Mouse (Mus musculus) layer of hippocampus, adult 2 months (tissue): ENCODE results near the gene Alpk3. TPM values are rescaled to one million over a fixed set of nuclear protein-coding genes. Genes with fewer than 3 reads are reported as not detected.

ENCODE experiments used
- DNase-seq, 2 experiments: peaks; one replicate each; pipeline ENCODE4 v3.0.0; 2022; ENCODE audit warnings: low spot score in 2 of 2
- H3K27ac ChIP-seq: fragments of 200-600 bp; 2 replicates; pipeline ENCODE4 v1.8.1; 2022
- H3K4me3 ChIP-seq: fragments of 200-600 bp; 2 replicates; pipeline ENCODE4 v1.8.1; 2022; ENCODE audit warnings: mild to moderate bottlenecking
- CTCF ChIP-seq: fragments of 200-600 bp; conservative IDR thresholded peaks from 2 replicates; pipeline ENCODE4 v1.8.1; 2022; ENCODE audit warnings: antibody characterized with exemption, mild to moderate bottlenecking, moderate library complexity
- total RNA-seq, 2 experiments: library from RNA; stranded (reverse); gene quantifications; 2 replicates each; pipeline ENCODE4 v1.2.3; 2021

Alpk3 gene
- total RNA-seq, 2 experiments from 2014 or later, result 0.64 to 0.67 TPM

GRCm38 (mm10) chr7:81057901-81058711, 706 bp downstream of the Alpk3 start:
- no peak for TF ChIP-seq CTCF
- H3K27ac ChIP-seq, result no peak overlapping the region
- DNase-seq, result no peak
- H3K4me3 ChIP-seq, result no peak overlapping the region

- Histone ChIP-seq H3K27ac (no peak overlapping the region), H3K4me3 (no peak overlapping the region)
- no peak for DNase-seq
- TF ChIP-seq CTCF, result no peak
These were observed 1.3 kb downstream of the Alpk3 start for GRCm38 (mm10) chr7:81058712-81059154.

GRCm38 (mm10) chr7:81059388-81059787, 2.0 kb downstream of the Alpk3 start:
- no peak for DNase-seq
- H3K4me3 ChIP-seq, result no peak overlapping the region
- TF ChIP-seq CTCF, result no peak
- no peak overlapping the region for H3K27ac ChIP-seq

DNA sequence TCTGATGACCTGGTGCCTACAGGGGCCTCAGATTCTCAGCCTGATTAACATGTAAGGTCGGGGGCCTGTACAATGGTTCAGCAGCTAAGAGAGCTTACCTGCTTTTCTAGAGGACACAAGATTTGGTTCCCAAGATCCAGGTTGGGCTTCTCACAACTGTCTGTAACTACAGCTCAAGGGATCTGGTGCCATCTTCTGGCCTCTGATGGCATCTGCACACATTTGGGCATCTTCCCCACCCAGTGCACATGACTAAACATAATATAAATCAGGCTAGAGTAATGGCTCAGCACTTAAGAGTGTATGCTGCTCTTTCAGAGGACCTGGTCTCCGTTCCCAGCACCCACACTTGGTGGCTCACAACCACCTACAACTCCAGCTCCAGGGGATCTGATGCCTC, 3.5 kb downstream of the Alpk3 start:
- Histone ChIP-seq H3K27ac (no peak overlapping the region), H3K4me3 (no peak overlapping the region)
- DNase-seq, result no peak
- peak; percentile 71 for TF ChIP-seq CTCF

GRCm38 (mm10) chr7:81061936-81062335, 4.5 kb downstream of the Alpk3 start:
- DNase-seq, result no peak
- TF ChIP-seq CTCF, result no peak
- H3K27ac ChIP-seq, result no peak overlapping the region

DNA sequence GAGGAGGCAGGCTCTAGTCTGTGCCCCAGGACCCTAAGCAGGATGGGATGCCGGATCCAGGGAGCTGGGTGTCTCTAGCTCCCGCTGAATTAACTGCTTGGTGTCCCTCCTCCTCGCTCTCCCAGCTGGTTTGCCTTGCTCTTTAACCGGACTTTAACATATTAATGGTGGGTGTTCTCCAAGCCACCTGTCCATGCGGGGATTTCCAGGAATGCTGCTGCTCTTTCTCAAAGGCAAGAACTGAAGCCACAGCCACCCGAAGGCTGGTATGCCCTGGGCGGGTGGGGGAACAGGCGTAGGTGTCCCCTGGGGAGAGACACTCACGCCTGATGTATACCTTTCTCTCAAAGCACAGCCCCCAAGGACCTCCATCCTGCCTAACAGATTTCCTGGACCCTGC, 5.9 kb downstream of the Alpk3 start:
- H3K4me3 ChIP-seq, result no peak overlapping the region
- no peak for TF ChIP-seq CTCF
- peak overlapping the region; percentile 51; the same call in 1 of the 2 replicates for H3K27ac ChIP-seq
- no peak for DNase-seq

More at GRCm38 (mm10) chr7:81061936-81062335, 4.5 kb downstream of the Alpk3 start:
- H3K4me3 ChIP-seq, result no peak overlapping the region

- no peak for DNase-seq
- Histone ChIP-seq H3K27ac (no peak overlapping the region), H3K4me3 (no peak overlapping the region)
- TF ChIP-seq CTCF, result no peak
These were observed 9.3 kb downstream of the Alpk3 start for GRCm38 (mm10) chr7:81066714-81067113.

- DNase-seq, result peak in 1 of 2 experiments; percentile 32
- no peak for TF ChIP-seq CTCF
- Histone ChIP-seq H3K4me3 (no peak overlapping the region), H3K27ac (no peak overlapping the region)
These were observed 15.1 kb downstream of the Alpk3 start for GRCm38 (mm10) chr7:81072463-81072862.

DNA sequence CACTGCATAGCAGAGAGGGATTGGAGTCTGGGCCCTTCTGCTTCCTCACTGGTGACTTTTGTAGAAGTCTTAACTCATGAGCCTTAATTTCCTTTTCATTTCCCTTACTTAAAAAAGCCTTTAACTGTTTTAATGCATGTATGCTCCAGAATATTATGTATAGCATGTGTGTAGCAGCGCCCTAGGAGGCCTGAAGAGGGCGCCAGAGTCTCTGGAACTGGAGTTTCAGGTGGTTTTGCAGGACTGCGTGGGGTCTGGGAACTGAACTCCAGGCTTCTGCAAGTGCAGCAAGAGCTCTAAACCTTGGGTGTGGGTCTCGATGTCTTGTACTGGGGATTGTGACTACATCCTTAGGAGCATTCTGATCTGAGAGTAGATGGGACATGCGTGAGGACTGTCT, 15.9 kb downstream of the Alpk3 start:
- H3K27ac ChIP-seq, result no peak overlapping the region
- no peak for DNase-seq
- peak; percentile 59 for TF ChIP-seq CTCF
- no peak overlapping the region for H3K4me3 ChIP-seq

- Histone ChIP-seq H3K4me3 (no peak overlapping the region), H3K27ac (no peak overlapping the region)
- TF ChIP-seq CTCF, result no peak
- no peak for DNase-seq
These were observed 17.1 kb downstream of the Alpk3 start for GRCm38 (mm10) chr7:81074546-81074945.

DNA sequence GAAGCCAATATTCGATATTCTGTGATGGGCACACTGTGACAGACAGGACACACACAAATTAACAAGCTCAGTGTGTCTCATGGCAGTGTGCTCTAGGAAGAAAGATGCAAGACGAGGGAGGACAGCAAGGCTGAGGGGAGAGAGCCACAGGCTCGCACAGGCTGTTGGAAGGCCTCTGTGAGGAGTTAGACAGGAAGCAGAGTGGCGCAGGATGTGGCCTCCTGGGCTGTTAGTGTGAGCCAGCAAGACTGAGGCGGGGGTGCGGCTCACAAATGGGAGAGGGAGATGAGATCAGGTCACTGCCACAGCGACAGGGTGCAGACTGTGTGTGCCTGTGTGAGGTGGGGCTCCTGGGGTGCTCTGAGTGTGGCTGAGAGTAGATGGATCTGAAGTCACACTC, 17.9 kb downstream of the Alpk3 start:
- no peak for TF ChIP-seq CTCF
- DNase-seq, result no peak
- no peak overlapping the region for H3K4me3 ChIP-seq

DNA sequence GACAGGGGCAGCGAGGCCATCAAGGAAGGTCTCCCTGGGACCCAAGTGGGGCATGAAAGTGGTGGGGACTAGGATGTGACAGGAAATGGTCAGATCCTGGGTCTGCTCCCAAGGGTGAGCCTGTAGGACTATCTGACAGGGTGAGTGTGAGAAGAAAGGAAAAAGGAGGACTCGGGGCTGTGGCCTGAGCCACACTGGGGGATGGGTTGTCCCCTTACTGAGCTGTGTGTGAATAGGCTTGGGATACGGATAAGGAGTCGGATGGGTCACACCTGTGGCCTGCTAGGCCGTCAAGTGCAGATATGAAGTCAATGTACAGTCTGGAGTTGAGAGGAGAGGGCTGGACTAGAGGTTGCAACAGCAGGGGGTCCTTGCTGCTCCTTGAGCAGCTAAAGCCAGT, 18.3 kb downstream of the Alpk3 start:
- no peak for DNase-seq
- no peak overlapping the region for H3K27ac ChIP-seq
- no peak overlapping the region for H3K4me3 ChIP-seq
- no peak for TF ChIP-seq CTCF

More for the DNA sequence above, 17.9 kb downstream of the Alpk3 start:
- no peak overlapping the region for H3K27ac ChIP-seq

DNA sequence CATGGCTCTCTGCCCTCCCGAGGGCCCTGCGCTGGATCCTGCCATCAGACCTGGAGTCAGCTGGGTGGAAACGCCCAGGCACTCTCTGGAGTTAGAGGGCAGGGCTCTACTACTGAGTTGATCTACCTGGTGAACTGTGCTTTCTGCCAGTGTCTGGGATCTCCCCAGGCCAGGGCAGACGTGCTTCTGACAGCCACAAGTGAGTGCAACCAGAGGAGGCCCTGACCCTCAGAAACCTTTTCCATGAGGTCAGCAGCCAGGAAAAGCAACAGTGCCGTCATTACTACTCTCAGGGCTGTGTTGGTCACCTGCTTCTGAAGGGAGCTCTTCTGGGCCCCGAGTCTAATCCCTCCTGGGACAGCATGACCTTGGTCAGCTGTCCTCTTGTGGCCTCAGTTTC, 19.6 kb downstream of the Alpk3 start:
- DNase-seq, result no peak
- Histone ChIP-seq H3K4me3 (no peak overlapping the region), H3K27ac (no peak overlapping the region)
- TF ChIP-seq CTCF, result no peak

- no peak overlapping the region for H3K4me3 ChIP-seq
- TF ChIP-seq CTCF, result no peak
- DNase-seq, result no peak
- H3K27ac ChIP-seq, result no peak overlapping the region
These were observed 21.3 kb downstream of the Alpk3 start for GRCm38 (mm10) chr7:81078740-81079139.
